In the genomic region with DNA sequence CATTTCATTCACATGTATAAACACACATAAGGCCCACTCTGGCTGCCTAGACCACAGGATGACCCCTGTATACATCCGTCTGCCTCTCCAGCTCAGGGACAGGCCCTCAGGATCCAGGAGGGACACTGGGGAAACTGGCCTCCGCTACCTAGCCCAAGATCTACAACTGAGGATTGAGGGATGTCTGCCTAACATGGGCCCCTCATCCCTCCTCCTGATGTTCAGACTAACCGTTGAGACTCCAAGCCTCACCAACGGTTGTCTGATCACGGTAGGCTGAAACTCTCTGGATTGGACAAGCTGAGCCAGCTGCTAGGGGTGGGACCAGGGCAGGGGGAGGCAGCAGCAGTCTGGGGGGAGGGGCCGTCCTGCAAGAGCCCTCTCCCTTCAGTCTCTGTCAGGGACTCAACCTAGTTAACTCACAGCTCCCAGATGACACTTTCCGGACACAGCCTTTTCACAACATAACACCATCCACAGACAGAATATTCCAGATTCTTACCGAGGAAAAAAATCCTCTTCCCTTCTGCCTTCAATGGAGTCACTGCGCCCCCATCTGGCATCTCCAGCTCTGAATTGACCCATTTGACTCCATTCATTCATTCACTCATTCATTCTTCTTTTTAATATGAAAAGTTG, we compare ENCODE assay signal across 9 mouse cellular contexts. TPM values are rescaled to one million over a fixed set of nuclear protein-coding genes. Genes with fewer than 3 reads are reported as not detected.
DNase-seq lines count a peak whose midpoint lies in the region; ATAC-seq and TF ChIP-seq lines count a peak whose summit lies in the region.
"Had no signal": no experiment of that assay in that cellular context is flagged by ENCODE, and none has a peak within 500 bp of the region (broad histone marks: within the 10 kb centered on the region; RNA-seq: fewer than 3 reads in every experiment).

No protein-coding gene starts in this region.

- no peak for DNase-seq in heart, postnatal 0 days (ENCODE audit: low spot score)
- DNase-seq in right cerebral cortex, postnatal 14 days, result peak; percentile 59
- DNase-seq in right cerebral cortex, postnatal 25 days, result no peak
- DNase-seq in kidney, adult 8-10 months, result peak; percentile 36 to 47
- peak; percentile 88 for DNase-seq in retina, embryonic 14.5 days (ENCODE audit: low spot score)
- no peak for DNase-seq in spleen, postnatal 14 days (ENCODE audit: low spot score in 2 of 2)

- H3K36me3 ChIP-seq in heart, postnatal 0 days (replicated peaks; ENCODE audit: control insufficient read depth, insufficient read depth, low read length), result no peaks in the 10 kb centered on the region
- no peaks in the 10 kb centered on the region for H3K36me3 ChIP-seq in heart, embryonic 12.5 days
- H3K36me3 ChIP-seq: heart, embryonic 15.5 days had no signal

- no peak overlapping the region for H3K4me3 ChIP-seq in heart, postnatal 0 days (ENCODE audit: low read depth, low read length)
- H3K4me3 ChIP-seq in heart, embryonic 12.5 days, result no peak overlapping the region
- H3K4me3 ChIP-seq: heart, embryonic 15.5 days had no signal

- no peak overlapping the region for H3K27ac ChIP-seq in heart, postnatal 0 days (ENCODE audit: low read depth)
- no peak overlapping the region for H3K27ac ChIP-seq in heart, embryonic 12.5 days (ENCODE audit: poor library complexity, severe bottlenecking)
- H3K27ac ChIP-seq: heart, embryonic 15.5 days had no signal

- no peak overlapping the region for H3K9ac ChIP-seq in heart, postnatal 0 days (replicated peaks; ENCODE audit: low read depth, low read length)
- no peak overlapping the region for H3K9ac ChIP-seq in heart, embryonic 12.5 days
- H3K9ac ChIP-seq: heart, embryonic 15.5 days had no signal

- no peak for ATAC-seq in heart, postnatal 0 days (ENCODE audit: insufficient read depth, low read depth)
- ATAC-seq in heart, embryonic 12.5 days (ENCODE audit: insufficient number of reproducible peaks, low FRiP score), result no peak
- no peak for ATAC-seq in erythroid progenitor cell, adult 5-6 weeks (replicated peaks; ENCODE audit: low FRiP score, poor library complexity, severe bottlenecking)

- TF ChIP-seq EP300 in heart, postnatal 0 days (IDR thresholded peaks at IDR 0.05; ENCODE audit: low read depth), result no peak

- H3K9me3 ChIP-seq in heart, postnatal 0 days (replicated peaks; ENCODE audit: control insufficient read depth, low read length), result no peaks in the 10 kb centered on the region
- no peaks in the 10 kb centered on the region for H3K9me3 ChIP-seq in heart, embryonic 12.5 days (replicated peaks)
- H3K9me3 ChIP-seq: heart, embryonic 15.5 days had no signal

- H3K4me2 ChIP-seq in heart, postnatal 0 days (ENCODE audit: low read depth, low read length), result no peak overlapping the region
- no peak overlapping the region for H3K4me2 ChIP-seq in heart, embryonic 12.5 days
- H3K4me2 ChIP-seq: heart, embryonic 15.5 days had no signal

- H3K27me3 ChIP-seq in heart, postnatal 0 days (ENCODE audit: control insufficient read depth, insufficient read depth, low read length), result peaks cover 51% of the 10 kb centered on the region
- peaks cover 49% of the 10 kb centered on the region for H3K27me3 ChIP-seq in heart, embryonic 12.5 days (replicated peaks)

- peaks cover 15% of the 10 kb centered on the region; the same call in 1 of the 2 replicates for H3K4me1 ChIP-seq in heart, postnatal 0 days (ENCODE audit: control insufficient read depth, insufficient read depth)
- H3K4me1 ChIP-seq in heart, embryonic 12.5 days (replicated peaks), result peaks cover 16% of the 10 kb centered on the region

- 29% methylated on average over 9 of the region's 9 CpGs for WGBS in heart, postnatal 0 days
- 22% methylated on average over 9 of the region's 9 CpGs for WGBS in heart, embryonic 12.5 days

- peak; percentile 32 for TF ChIP-seq CTCF in heart, postnatal 0 days (IDR thresholded peaks at IDR 0.05; ENCODE audit: low read depth)

RNA-seq across cellular contexts. Expression of a gene that starts 4.0 kb away (rescaled TPM):
- 0.54 and 0.69 TPM in 2 replicates for total RNA-seq in heart, postnatal 0 days (2014; rRNA removed; ENCODE audit: low replicate concordance)
- 0.77 and 1.1 TPM in 2 replicates for polyA plus RNA-seq in heart, postnatal 0 days (2015; fragmentation: Nextera tagmentation; extraction: Ambion mirVana)
- polyA plus RNA-seq in heart, embryonic 12.5 days (2016; fragmentation: Nextera tagmentation; extraction: Ambion mirVana), result 1.8 and 2.5 TPM in 2 replicates
- total RNA-seq in erythroid progenitor cell, adult 5-6 weeks (2015; ENCODE audit: low replicate concordance), result 11.2 TPM in 1 of 2 replicates, not detected in the other
- 0.38 TPM in 1 of 2 replicates, not detected in the other for total RNA-seq in erythroid progenitor cell, adult 5-6 weeks (2017; ENCODE audit: low replicate concordance)

RNA-seq across cellular contexts. Expression of a gene that starts 9.2 kb away (rescaled TPM):
- total RNA-seq in heart, postnatal 0 days (2014; rRNA removed; ENCODE audit: low replicate concordance), result 32.7 and 70.5 TPM in 2 replicates
- polyA plus RNA-seq in heart, postnatal 0 days (2015; fragmentation: Nextera tagmentation; extraction: Ambion mirVana), result 44.4 and 47.3 TPM in 2 replicates
- polyA plus RNA-seq in heart, embryonic 12.5 days (2016; fragmentation: Nextera tagmentation; extraction: Ambion mirVana), result 33.9 and 35.7 TPM in 2 replicates
- total RNA-seq in erythroid progenitor cell, adult 5-6 weeks (2015; ENCODE audit: low replicate concordance), result 12.6 and 14.3 TPM in 2 replicates
- 0.90 and 9.2 TPM in 2 replicates for total RNA-seq in erythroid progenitor cell, adult 5-6 weeks (2017; ENCODE audit: low replicate concordance)

RNA-seq across cellular contexts. Expression of a gene that starts 39.3 kb away (rescaled TPM):
- 14.3 and 17.1 TPM in 2 replicates for total RNA-seq in heart, postnatal 0 days (2014; rRNA removed; ENCODE audit: low replicate concordance)
- 40.7 and 42.0 TPM in 2 replicates for polyA plus RNA-seq in heart, postnatal 0 days (2015; fragmentation: Nextera tagmentation; extraction: Ambion mirVana)
- polyA plus RNA-seq in heart, embryonic 12.5 days (2016; fragmentation: Nextera tagmentation; extraction: Ambion mirVana), result 86.1 and 87.1 TPM in 2 replicates
- 85.9 and 87.9 TPM in 2 replicates for total RNA-seq in erythroid progenitor cell, adult 5-6 weeks (2015; ENCODE audit: low replicate concordance)
- 145 and 167 TPM in 2 replicates for total RNA-seq in erythroid progenitor cell, adult 5-6 weeks (2017; ENCODE audit: low replicate concordance)

Comparison
In these comparisons a context has a peak if more than half of its experiments do, and no peak if none do; other contexts are left out.
1. DNase-seq: peak in right cerebral cortex, postnatal 14 days (single experiment), kidney, adult 8-10 months (2 of 2) and retina, embryonic 14.5 days (single experiment); none in heart, postnatal 0 days (single experiment), right cerebral cortex, postnatal 25 days (single experiment) and spleen, postnatal 14 days (0 of 2).